8 mouse cellular contexts compared by ENCODE assay signal in genomic region chrX:60403062-60403763, GRCm38 (mm10).
DNase-seq lines count a peak whose midpoint lies in the region; ATAC-seq and TF ChIP-seq lines count a peak whose summit lies in the region.

No protein-coding gene starts in this region.

- DNase-seq in retina, embryonic 14.5 days (ENCODE audit: low spot score): peak; percentile 28
- no peak for DNase-seq in retina, postnatal 1 day
- DNase-seq in cerebellum, adult 18-20 months: peak; percentile 19 to 31
- DNase-seq in forebrain, postnatal 0 days: peak; percentile 32
- DNase-seq in intestine, embryonic 14.5 days (ENCODE audit: low spot score): peak; percentile 66
- DNase-seq in liver, postnatal 0 days: no peak

- ATAC-seq in forebrain, postnatal 0 days: peak; percentile 7; the same call in 1 of the 2 replicates
- ATAC-seq in intestine, embryonic 14.5 days (replicated peaks; ENCODE audit: low FRiP score, low TSS enrichment, low read depth): no peak; the same call in 1 of the 2 replicates
- ATAC-seq in liver, postnatal 0 days: peak; percentile 24
- no peak for ATAC-seq in monocyte, adult 5-6 weeks (replicated peaks; ENCODE audit: insufficient number of reproducible peaks, low FRiP score, low TSS enrichment, poor library complexity, severe bottlenecking)

- H3K4me1 ChIP-seq in forebrain, postnatal 0 days (ENCODE audit: insufficient read depth): no peaks in the 10 kb centered on the region
- no peaks in the 10 kb centered on the region for H3K4me1 ChIP-seq in intestine, embryonic 14.5 days (replicated peaks; ENCODE audit: control insufficient read depth, insufficient read depth, low read length)
- no peaks in the 10 kb centered on the region for H3K4me1 ChIP-seq in liver, postnatal 0 days (ENCODE audit: insufficient read depth)
- no peaks in the 10 kb centered on the region for H3K4me1 ChIP-seq in olfactory bulb, adult 2 months (ENCODE audit: control insufficient read depth, insufficient read depth, low read length)

- peak overlapping the region; percentile 59 for H3K4me3 ChIP-seq in forebrain, postnatal 0 days (ENCODE audit: low read depth, low read length)
- H3K4me3 ChIP-seq in intestine, embryonic 14.5 days (ENCODE audit: low read depth, low read length): peak overlapping the region; percentile 55
- peak overlapping the region; percentile 75 for H3K4me3 ChIP-seq in liver, postnatal 0 days (ENCODE audit: low read depth, low read length)
- H3K4me3 ChIP-seq in olfactory bulb, adult 2 months (ENCODE audit: insufficient read depth, low read depth, low read length): peak overlapping the region; percentile 88

- 0 out of 2 replicates have a peak overlapping the region, but pooled peaks have one; percentile 85 for H3K27ac ChIP-seq in forebrain, postnatal 0 days (ENCODE audit: low read depth, low read length)
- H3K27ac ChIP-seq in intestine, embryonic 14.5 days (ENCODE audit: low read depth): no peak overlapping the region
- 0 out of 2 replicates have a peak overlapping the region, but pooled peaks have one; percentile 39 for H3K27ac ChIP-seq in liver, postnatal 0 days (ENCODE audit: low read depth)
- no peak overlapping the region for H3K27ac ChIP-seq in olfactory bulb, adult 2 months (ENCODE audit: insufficient read depth, low read depth, low read length)

- no peaks in the 10 kb centered on the region for H3K27me3 ChIP-seq in forebrain, postnatal 0 days (ENCODE audit: insufficient read depth, low read length)
- H3K27me3 ChIP-seq in intestine, embryonic 14.5 days (replicated peaks; ENCODE audit: control insufficient read depth, insufficient read depth, low read length): no peaks in the 10 kb centered on the region
- H3K27me3 ChIP-seq in liver, postnatal 0 days (ENCODE audit: insufficient read depth, low read length): no peaks in the 10 kb centered on the region

- peak overlapping the region; percentile 57 for H3K4me2 ChIP-seq in forebrain, postnatal 0 days (ENCODE audit: low read depth)
- peak overlapping the region; percentile 55 for H3K4me2 ChIP-seq in intestine, embryonic 14.5 days (ENCODE audit: low read length)
- peak overlapping the region; percentile 76 for H3K4me2 ChIP-seq in liver, postnatal 0 days (ENCODE audit: low read depth, low read length)

- no peaks in the 10 kb centered on the region for H3K9me3 ChIP-seq in forebrain, postnatal 0 days (ENCODE audit: low read length)
- H3K9me3 ChIP-seq in intestine, embryonic 14.5 days (ENCODE audit: control insufficient read depth, low read length): no peaks in the 10 kb centered on the region
- no peaks in the 10 kb centered on the region for H3K9me3 ChIP-seq in liver, postnatal 0 days (ENCODE audit: low read length)

- TF ChIP-seq CTCF in forebrain, postnatal 0 days (IDR thresholded peaks at IDR 0.05; ENCODE audit: low read depth): no peak
- TF ChIP-seq CTCF in liver, postnatal 0 days (IDR thresholded peaks at IDR 0.05; ENCODE audit: low read depth): no peak
- no peak for TF ChIP-seq CTCF in olfactory bulb, adult 2 months (IDR thresholded peaks at IDR 0.05; ENCODE audit: insufficient read depth, low read depth, low read length)

- H3K9ac ChIP-seq in forebrain, postnatal 0 days: peak overlapping the region; percentile 66
- H3K9ac ChIP-seq in intestine, embryonic 14.5 days (ENCODE audit: low read length): peak overlapping the region; percentile 61
- H3K9ac ChIP-seq in liver, postnatal 0 days (replicated peaks): peak overlapping the region; percentile 84

- no peak for TF ChIP-seq POLR2A in olfactory bulb, adult 2 months (IDR thresholded peaks at IDR 0.05; ENCODE audit: insufficient read depth, low read depth, low read length)

- no peaks in the 10 kb centered on the region for H3K36me3 ChIP-seq in forebrain, postnatal 0 days (ENCODE audit: insufficient read depth)
- no peaks in the 10 kb centered on the region for H3K36me3 ChIP-seq in intestine, embryonic 14.5 days (ENCODE audit: control insufficient read depth, insufficient read depth, low read length)
- H3K36me3 ChIP-seq in liver, postnatal 0 days (replicated peaks; ENCODE audit: insufficient read depth, low read length): no peaks in the 10 kb centered on the region

- WGBS in forebrain, postnatal 0 days: 28% methylated on average over 39 of the region's 46 CpGs
- WGBS in intestine, embryonic 14.5 days: 12% methylated on average over 42 of the region's 46 CpGs
- WGBS in liver, postnatal 0 days (ENCODE audit: insufficient replicate concordance): 23% methylated on average over 40 of the region's 46 CpGs
- WGBS in olfactory bulb, adult 2 months: 15% methylated on average over 46 of the region's 46 CpGs

- no peak for TF ChIP-seq EP300 in liver, postnatal 0 days (IDR thresholded peaks at IDR 0.05; ENCODE audit: low read depth)

Comparison
In these comparisons a context has a peak if more than half of its experiments do, and no peak if none do; other contexts are left out.
1. DNase-seq: peak in retina, embryonic 14.5 days (single experiment), cerebellum, adult 18-20 months (2 of 2), forebrain, postnatal 0 days (single experiment) and intestine, embryonic 14.5 days (single experiment); none in retina, postnatal 1 day (single experiment) and liver, postnatal 0 days (single experiment).
2. ATAC-seq: peak in forebrain, postnatal 0 days (single experiment) and liver, postnatal 0 days (single experiment); none in intestine, embryonic 14.5 days (single experiment) and monocyte, adult 5-6 weeks (single experiment).
3. H3K27ac ChIP-seq: peak in forebrain, postnatal 0 days (single experiment) and liver, postnatal 0 days (single experiment); none in intestine, embryonic 14.5 days (single experiment) and olfactory bulb, adult 2 months (single experiment).
4. Peak in every context shown above with its lines, with median percentiles within 50 percentile points of each other: H3K4me2 ChIP-seq, H3K4me3 ChIP-seq and H3K9ac ChIP-seq.